Mouse (Mus musculus) embryo, embryonic 10 days (tissue): ENCODE data around the gene Cenpe.

Source experiments
- DNase-seq: peaks from one replicate; pipeline ENCODE4 v3.0.0-alpha.2; 2015; ENCODE audit warnings: low spot score

The Cenpe gene

GRCm38 (mm10) chr3:135280669-135281415 is 68.5 kb downstream of the Cenpe start, which contains the start of gene Bdh2:
Bdh2 (plus strand) TSS chr3:135281221.
- peak; percentile 96 for DNase-seq

DNA sequence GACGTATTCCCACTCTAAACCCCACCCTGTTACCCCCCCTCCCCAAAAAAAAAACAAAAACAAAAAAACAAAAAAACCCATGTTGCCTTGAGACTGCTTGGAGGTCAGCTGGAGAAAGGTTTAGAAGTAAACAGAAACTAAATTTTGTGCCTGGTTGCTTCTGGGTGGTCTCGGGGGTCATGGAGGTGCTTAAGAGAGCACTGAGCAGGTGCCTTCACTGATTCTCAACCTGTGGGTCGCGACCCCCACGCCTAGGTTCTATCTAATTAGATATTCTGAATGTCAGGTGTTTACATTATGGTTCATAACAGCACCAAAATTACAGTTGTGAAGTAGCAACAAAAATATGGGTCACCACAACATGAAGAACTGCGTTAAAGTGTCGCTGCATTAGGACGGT is 69.4 kb downstream of the Cenpe start:
- no peak for DNase-seq

GRCm38 (mm10) chr3:135285256-135285655 is 72.9 kb downstream of the Cenpe start:
- DNase-seq = no peak

GRCm38 (mm10) chr3:135285807-135286206 is 73.5 kb downstream of the Cenpe start:
- DNase-seq = no peak

GRCm38 (mm10) chr3:135288138-135288750 is 75.9 kb downstream of the Cenpe start:
- no peak for DNase-seq

GRCm38 (mm10) chr3:135289148-135289547 is 76.8 kb downstream of the Cenpe start:
- no peak for DNase-seq

DNA sequence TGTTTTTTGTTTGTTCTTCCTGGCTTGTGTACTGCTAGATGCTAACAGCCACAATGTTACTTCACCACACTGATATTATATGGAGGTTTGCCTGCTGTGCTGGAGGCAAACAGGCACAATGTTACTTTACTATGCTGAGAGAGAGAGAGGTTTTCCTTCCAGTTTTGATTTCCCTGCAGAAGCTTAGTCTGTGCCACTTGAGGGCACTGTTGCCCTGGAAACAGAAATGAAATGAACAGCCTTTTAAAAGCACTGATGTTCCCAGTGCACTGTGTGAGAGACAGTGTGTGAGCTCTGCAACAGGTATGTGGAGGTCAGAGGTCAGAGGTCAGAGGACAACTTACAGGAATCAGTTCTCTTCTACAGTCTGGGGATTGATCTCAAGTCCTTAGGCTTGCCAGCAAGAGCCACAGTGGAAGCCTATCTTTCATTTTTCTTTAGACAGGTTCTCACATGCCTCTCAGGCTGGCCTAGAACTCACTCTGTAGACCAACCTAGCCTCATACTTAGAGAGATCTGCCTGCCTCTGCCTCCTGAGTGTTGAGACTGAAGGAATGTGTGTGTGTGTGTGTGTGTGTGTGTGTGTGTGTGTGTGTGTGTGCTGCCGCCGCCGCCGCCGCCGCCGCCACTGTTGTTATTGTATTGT is 78.0 kb downstream of the Cenpe start:
- peak; percentile 82 for DNase-seq

- no peak for DNase-seq
Measured at GRCm38 (mm10) chr3:135293703-135294102, 81.4 kb downstream of the Cenpe start.

DNA sequence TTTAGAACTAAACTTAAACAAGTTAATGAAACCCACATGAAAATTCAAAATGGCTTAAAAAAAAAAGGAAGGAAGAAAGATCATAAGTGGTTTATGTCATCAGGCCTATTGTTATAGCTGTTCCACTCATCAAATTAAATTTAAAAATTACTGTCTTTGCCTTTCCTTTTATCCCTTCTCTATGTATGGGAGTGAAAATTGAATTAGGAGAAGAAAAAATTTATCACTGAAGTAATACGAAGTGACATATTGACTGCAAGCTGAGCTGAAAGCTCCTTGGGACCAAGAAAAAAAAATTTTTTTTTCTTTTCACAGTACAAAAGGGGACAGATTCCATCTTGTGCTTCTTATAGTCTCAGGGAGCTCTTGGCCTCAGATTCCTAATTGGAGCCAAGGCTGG is 83.2 kb downstream of the Cenpe start:
- no peak for DNase-seq

DNA sequence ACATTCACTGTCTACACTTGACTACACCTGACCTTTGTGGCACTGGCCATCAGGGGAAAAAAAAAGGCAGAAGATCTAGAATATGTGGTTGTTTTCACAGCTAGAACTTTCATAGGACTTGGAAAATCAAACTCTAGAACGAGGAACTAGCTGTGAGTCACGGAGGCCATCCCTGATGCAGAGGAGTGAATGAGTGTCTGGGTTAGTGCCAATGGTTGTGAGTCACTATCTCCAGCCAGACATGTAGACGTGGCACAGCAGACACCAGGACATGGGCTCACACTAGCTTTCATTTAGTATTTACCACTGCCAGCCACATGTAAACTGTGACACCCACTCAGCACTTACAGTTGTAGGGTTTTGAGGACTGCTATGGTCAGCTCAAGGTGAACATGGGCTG is 86.2 kb downstream of the Cenpe start:
- no peak for DNase-seq

GRCm38 (mm10) chr3:135300081-135300480 is 87.7 kb downstream of the Cenpe start:
- DNase-seq = no peak

DNA sequence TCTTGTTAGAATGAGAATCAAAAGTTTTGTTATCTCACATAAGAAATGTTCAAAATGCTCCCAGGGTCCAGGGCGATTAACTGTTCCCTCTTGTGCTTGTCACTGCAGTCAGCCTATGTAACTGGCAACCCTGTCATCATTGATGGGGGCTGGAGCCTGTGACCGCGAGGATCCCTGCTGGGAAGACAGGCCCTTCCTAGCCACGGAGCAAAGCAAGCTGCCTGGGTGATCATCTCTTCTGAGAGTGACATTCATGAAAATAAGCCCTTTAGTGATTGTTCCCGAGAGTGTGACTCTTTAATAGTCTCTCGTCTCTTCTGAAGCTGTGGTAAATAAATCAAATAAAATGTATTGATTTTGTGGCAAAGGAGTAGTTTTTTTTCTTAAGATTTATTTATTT is 91.7 kb downstream of the Cenpe start:
- DNase-seq = peak; percentile 65

DNA sequence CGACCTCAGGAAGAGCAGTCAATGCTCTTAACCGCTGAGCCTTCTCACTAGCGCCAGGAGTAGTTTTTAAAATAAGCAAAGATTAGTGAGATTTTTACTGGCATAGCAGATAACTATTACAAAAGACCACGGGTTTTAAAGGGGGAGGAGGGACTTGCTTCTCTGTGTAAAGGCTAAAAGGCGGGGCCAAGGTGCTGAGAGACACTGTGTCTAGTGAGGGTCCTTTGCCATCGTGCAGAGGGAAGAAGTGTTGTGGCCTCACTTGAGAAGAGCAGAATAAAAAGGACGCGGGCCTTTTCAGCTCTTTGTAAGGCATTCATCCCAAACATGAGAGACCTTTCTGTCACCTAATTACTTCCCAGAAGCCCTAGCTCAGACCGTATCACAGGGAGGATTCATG is 92.2 kb downstream of the Cenpe start:
- DNase-seq = peak; percentile 63

GRCm38 (mm10) chr3:135307411-135308259 is 95.3 kb downstream of the Cenpe start, which contains the start of gene Slc9b2:
Slc9b2 (plus strand) TSS chr3:135307700.
- DNase-seq = peak; percentile 68

- no peak for DNase-seq
Measured at GRCm38 (mm10) chr3:135312916-135313491, 100.7 kb downstream of the Cenpe start.

DNA sequence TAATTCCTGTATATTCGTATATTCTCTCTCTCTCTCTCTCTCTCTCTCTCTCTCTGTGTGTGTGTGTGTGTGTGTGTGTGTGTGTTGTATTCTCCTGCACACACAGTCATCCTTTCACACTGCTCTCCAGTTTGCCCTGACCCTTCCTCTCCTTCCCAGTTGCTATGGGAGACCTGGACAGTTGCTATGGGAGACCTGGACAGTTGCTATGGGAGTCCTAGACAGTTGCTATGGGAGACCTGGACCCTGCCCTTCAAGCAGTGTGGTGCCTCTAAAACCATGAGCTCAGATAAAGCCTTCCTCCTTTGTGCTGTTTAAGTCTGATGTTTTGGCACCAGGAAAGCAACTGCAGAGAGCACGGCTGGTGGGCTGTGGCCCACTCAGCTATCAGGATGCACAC is 101.4 kb downstream of the Cenpe start:
- peak; percentile 29 for DNase-seq

- DNase-seq = no peak
Measured at GRCm38 (mm10) chr3:135314811-135315210, 102.5 kb downstream of the Cenpe start.

DNA sequence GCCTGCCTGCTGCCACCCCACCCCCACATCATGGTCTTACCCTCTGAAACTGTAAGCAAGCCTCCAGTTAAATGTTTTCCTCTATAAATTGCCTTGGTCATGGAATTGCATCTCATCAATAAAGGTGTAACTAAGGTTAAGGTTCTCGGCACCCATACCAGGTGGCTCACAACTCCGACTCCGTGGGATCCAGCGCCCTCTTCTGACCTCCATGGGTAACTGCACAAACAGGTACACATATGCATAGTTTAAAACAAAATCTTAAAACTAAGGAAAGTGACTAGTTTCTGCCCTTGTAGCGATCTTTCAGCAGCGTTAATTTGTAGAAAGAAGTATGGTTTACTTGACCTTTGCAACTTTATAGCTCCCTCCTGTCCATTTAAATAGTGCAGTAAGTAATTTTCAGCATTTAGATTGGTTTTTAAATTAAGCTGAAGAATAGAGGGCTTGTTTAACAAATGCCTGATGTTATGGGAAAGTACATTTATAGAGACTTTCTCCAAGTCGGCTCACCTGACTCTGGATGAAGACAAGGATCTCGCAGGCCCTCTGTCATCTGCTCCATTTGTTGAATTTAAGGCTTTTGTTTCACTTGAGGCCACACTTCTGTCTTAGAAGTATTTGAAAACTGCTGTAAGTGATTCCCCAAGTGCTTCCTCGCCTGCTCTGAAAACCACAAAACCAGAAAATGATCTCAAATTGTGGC is 103.5 kb downstream of the Cenpe start:
- no peak for DNase-seq

DNA sequence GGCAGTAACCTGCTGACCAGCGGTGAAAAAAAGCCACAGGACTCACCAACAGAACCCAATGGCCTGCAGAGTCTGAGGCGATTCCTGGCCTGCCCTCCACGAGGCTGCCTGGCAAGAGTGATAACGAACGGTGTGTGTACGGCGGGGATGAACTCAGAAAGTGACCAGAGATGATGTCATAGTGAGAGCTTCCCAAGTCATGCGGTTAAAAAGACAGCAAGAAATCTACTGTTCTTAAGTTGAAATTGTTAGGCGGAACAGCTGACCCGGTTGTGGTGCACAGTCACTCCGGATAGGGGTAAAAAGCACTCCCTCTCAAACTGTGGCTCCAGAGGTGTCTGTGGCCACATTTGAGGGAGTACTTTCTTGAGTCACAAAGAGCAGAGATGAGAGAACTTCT is 106.0 kb downstream of the Cenpe start:
- no peak for DNase-seq
